Mouse (Mus musculus) heart, adult 9 months (tissue): ENCODE data around the gene Cyp39a1.
A peak's percentile ranks its signal among the peaks of the same experiment; 100 is the strongest.

Experiments used
- DNase-seq, 2 experiments: peaks; one replicate each; pipeline ENCODE4 v3.0.0; 2022; ENCODE audit warnings: low spot score in 2 of 2

Gene Cyp39a1

GRCm38 (mm10) chr17:43667290-43667843, at the start of gene Cyp39a1:
TSS of gene Cyp39a1 (plus strand) at chr17:43667425.
- DNase-seq = no peak

- DNase-seq = no peak
Observed at GRCm38 (mm10) chr17:43619156-43619555, 48.1 kb upstream of the Cyp39a1 start.

GRCm38 (mm10) chr17:43622076-43622475, 45.1 kb upstream of the Cyp39a1 start:
- DNase-seq = no peak

GRCm38 (mm10) chr17:43628246-43628645, 39.0 kb upstream of the Cyp39a1 start:
- no peak for DNase-seq

- no peak for DNase-seq
Observed at GRCm38 (mm10) chr17:43629026-43629495, 38.2 kb upstream of the Cyp39a1 start.

GRCm38 (mm10) chr17:43629496-43630426, 37.5 kb upstream of the Cyp39a1 start, which contains the start of gene Tdrd6:
TSS of gene Tdrd6 (minus strand) at chr17:43630299.
- DNase-seq = no peak

- no peak for DNase-seq
Observed at GRCm38 (mm10) chr17:43630427-43630760, 36.8 kb upstream of the Cyp39a1 start.

GRCm38 (mm10) chr17:43637146-43637545, 30.1 kb upstream of the Cyp39a1 start:
- no peak for DNase-seq

GRCm38 (mm10) chr17:43640825-43641224, 26.4 kb upstream of the Cyp39a1 start:
- no peak for DNase-seq

GRCm38 (mm10) chr17:43643191-43643590, 24.0 kb upstream of the Cyp39a1 start:
- DNase-seq = no peak

GRCm38 (mm10) chr17:43644375-43644774, 22.9 kb upstream of the Cyp39a1 start:
- DNase-seq = peak; percentile 24 to 47

- DNase-seq = no peak
Observed at GRCm38 (mm10) chr17:43645136-43645535, 22.1 kb upstream of the Cyp39a1 start.

GRCm38 (mm10) chr17:43646925-43647324, 20.3 kb upstream of the Cyp39a1 start:
- no peak for DNase-seq

GRCm38 (mm10) chr17:43649641-43650436, 17.4 kb upstream of the Cyp39a1 start:
- no peak for DNase-seq

- DNase-seq = no peak
Observed at GRCm38 (mm10) chr17:43651314-43652046, 15.7 kb upstream of the Cyp39a1 start.

GRCm38 (mm10) chr17:43666576-43667289, 492 bp upstream of the Cyp39a1 start, which contains the start of gene Slc25a27:
TSS of gene Slc25a27 (minus strand) at chr17:43667214.
- DNase-seq = peak; percentile 92 to 94

GRCm38 (mm10) chr17:43669145-43669695, 2.0 kb downstream of the Cyp39a1 start:
- no peak for DNase-seq

- no peak for DNase-seq
Observed at GRCm38 (mm10) chr17:43671907-43672306, 4.7 kb downstream of the Cyp39a1 start.

- peak; percentile 36 to 61 for DNase-seq
Observed at GRCm38 (mm10) chr17:43675228-43675627, 8.0 kb downstream of the Cyp39a1 start.

- DNase-seq = no peak
Observed at GRCm38 (mm10) chr17:43676241-43676640, 9.0 kb downstream of the Cyp39a1 start.
